Mouse (Mus musculus) left cerebral cortex, adult 18-20 months (tissue): ENCODE data around the gene Sec14l3. TPM values are rescaled to one million over a fixed set of nuclear protein-coding genes. Genes with fewer than 3 reads are reported as not detected.
A peak's percentile ranks its signal among the peaks of the same experiment; 100 is the strongest.
"Not testable (repeated sequence)": the region's sequence is repeated elsewhere in the genome, so short reads cannot be mapped to it uniquely, and the experiment has no call there.

ENCODE experiments used
- DNase-seq, 2 experiments: peaks; one replicate each; pipeline ENCODE4 v3.0.0; 2021 to 2022; ENCODE audit warnings: low spot score in 2 of 2, mixed read lengths in 1 of 2
- total RNA-seq, 2 experiments: library from RNA; stranded (reverse); gene quantifications; 2 replicates each; pipeline ENCODE4 v1.2.3; 2021

Sec14l3 gene
- total RNA-seq, 2 experiments from 2014 or later: 1.8 to 2.2 TPM

DNA sequence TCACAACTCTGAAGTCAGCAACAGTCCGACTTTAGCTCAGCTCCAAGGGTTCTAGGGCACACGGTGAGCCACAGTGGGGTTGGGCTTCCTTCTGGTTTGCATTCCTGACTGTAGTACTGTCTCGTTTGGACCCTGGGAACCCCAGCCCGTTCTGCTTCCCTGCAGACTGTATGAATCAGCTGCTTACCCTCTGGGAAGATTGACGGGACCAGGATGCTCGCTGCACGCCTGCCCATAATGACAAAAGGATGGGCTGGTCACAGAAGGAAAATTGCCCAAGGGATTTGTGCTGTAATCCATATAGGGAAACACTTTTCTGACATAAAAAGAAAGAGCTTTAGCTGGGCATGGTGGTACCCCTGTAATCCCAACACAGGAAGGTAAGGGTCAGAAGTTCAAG, 34.2 kb downstream of the Sec14l3 start:
- DNase-seq: no peak

GRCm38 (mm10) chr11:4099447-4099846, 34.8 kb downstream of the Sec14l3 start:
- no peak for DNase-seq

DNA sequence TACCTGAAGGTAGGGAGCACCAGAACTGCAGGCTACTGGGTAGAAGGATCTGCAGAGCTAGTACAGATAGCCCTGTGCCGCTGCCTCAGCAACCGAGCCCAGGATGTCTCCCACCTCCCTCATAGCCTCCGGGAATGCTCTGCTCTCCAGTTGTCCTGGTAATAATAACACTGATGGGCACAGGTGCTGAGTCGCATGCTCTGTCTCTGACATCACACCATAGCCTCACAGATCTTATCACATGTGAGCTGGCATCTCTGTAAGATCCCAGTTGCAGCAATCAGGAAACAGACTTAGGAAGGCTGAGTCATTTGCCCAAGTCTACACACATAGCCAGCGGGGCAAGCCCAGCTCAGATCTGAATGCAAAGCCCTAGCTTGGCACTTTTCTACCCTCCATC, 37.2 kb downstream of the Sec14l3 start:
- no peak for DNase-seq

- no peak for DNase-seq
Measured at GRCm38 (mm10) chr11:4103522-4103921, 38.9 kb downstream of the Sec14l3 start.

GRCm38 (mm10) chr11:4104989-4105388, 40.3 kb downstream of the Sec14l3 start:
- no peak for DNase-seq

DNA sequence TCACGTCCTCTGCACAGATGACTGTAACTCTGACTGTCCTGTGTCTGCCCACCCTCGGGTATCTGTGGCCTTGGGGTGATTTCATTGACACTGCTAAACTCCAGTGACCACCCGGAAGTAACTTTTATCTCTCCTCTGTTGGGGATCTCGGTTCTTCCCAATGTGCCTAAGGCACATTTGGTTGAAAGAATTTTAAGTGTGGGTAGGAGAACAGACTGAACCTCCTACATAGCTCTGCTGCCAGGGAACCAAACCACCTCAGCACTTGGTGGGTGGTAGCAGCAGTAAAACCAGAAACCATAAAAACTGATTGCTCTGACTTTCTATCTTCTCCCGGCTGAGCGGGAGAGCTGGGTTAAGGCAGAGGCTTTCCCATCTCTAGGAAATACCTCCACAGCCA, 40.8 kb downstream of the Sec14l3 start:
- DNase-seq: peak; percentile 51 to 61

DNA sequence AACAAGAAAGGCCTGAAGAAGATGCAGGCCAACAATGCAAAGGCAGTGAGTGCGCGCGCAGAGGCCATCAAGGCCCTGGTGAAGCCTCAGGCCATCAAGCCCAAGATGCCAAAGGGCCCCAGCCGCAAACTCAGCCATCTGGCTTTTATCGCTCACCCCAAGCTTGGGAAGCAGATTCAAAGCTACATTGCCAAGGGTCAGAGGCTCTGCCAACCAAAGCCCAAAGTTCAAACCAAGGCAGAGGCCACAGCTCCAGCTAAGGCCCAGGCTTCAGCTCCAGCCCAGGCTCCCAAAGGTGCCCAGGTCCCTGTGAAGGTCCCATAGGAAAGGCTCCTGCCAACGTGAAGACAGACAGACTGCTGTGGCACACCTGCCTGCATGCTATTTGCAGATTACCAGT, 43.3 kb downstream of the Sec14l3 start:
- DNase-seq: not testable (repeated sequence)

DNA sequence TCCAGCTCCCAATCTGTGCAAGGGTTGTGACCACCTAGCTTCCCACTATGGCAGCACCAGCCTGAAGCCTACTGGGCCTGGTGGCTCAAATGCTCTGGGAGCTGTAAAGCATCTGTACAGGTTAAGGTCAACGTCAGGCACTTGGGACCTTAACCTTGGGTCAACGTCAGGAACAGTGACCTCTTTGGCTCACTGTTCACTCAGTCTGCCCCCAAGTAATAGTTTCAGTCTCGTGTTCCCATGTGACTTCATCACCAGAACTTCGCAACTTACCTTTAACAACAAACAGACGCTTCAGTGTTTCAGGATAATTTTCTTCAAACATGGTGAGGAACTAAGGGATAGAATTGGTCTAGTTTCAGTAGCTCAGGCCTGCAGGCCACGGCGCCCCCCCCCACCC, 44.0 kb downstream of the Sec14l3 start:
- DNase-seq: no peak

DNA sequence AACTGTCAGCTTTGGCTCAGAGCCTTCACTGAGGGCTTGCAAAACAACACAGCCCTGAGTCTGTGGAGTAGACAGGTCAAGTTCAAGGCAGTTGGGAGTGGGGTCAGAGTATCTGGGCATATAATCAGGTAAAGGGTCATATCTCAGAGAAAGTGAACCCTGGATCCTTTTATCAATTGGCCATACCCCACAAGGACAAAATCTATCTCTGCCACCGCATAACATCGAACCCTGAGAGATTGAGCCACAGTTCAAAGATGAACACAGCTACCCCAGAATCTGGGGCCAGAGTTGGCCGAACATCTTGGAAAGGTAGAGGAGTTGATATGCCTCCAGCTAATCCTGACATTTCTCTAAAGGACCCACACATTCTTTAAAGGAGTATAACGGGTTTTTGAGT, 47.4 kb downstream of the Sec14l3 start:
- DNase-seq: no peak

GRCm38 (mm10) chr11:4112861-4113260, 48.2 kb downstream of the Sec14l3 start:
- no peak for DNase-seq

DNA sequence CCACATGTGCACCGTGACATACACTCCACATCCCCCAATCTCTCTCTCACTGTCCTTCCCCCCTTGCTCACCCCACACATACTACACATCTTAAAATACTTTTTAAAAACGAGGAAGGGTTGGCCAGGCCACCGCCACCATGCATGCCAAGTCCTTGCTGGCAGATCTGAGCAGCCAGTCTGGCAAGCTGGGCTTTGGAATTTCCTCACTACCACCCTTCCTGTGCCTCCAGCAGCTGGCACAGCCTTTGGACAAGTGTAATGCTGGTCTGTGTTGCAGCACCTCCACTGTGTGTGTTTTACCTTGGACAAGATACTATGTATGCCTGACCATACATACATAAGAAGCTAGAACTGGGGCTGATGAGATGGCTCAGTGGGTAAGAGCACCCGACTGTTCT, 48.9 kb downstream of the Sec14l3 start:
- DNase-seq: no peak

DNA sequence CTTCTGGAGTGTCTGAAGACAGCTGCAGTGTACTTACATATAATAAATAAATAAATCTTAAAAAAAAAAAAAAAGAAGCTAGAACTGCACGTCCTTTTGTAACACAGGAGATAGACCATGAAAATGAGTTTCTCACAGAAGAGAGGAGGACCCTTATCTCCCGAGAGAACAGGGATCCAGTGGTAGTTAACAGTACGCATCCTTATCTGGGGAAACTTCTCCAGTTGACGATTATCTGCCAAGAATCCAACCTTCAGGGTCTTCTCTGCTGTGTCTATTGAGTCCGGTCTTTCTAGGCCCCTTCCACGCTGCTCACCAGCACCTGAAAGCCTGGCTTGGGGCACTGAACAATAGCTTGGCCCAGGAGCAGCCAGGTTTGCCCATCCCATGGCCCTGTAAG, 49.3 kb downstream of the Sec14l3 start:
- no peak for DNase-seq

- not testable (repeated sequence) for DNase-seq
Measured at GRCm38 (mm10) chr11:4114541-4114940, 49.9 kb downstream of the Sec14l3 start.

- DNase-seq: peak in 1 of 2 experiments; percentile 49
Measured at GRCm38 (mm10) chr11:4115407-4115806, 50.8 kb downstream of the Sec14l3 start.

- peak; percentile 72 to 74 for DNase-seq
Measured at GRCm38 (mm10) chr11:4116458-4117141, 52.0 kb downstream of the Sec14l3 start.

DNA sequence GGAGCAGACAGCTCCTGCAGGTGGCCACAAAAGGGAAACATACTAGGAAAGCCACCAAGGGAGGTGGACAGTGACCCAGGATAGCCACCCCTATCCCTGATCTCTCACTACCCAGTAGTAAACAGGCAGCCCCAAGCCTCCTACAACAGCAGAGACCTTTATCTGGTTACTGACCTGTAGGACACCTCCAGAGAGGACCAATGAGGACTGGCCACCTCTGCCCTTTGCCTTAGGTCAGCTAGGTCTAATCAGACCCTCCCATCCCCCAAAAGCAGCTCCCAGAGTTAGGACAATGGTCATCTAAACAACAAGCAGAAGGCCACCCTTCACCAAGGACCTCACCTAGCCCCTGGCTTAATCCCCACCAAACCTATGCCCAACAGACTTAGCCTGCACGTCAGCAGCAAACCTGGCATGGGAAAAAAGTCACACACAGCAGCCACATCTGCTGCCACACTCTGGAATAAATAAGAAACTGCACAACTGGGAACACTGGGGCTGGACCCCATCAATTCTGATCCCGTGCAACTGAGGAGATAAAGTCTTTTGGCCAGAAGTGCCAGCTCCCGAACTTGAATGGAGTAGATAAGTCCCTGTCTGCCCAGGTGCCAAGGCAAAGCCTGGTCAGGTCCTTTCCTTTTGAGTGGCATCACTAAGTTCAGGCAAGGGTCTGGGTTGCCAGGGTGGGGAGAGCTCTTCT, 52.9 kb downstream of the Sec14l3 start:
- DNase-seq: no peak

DNA sequence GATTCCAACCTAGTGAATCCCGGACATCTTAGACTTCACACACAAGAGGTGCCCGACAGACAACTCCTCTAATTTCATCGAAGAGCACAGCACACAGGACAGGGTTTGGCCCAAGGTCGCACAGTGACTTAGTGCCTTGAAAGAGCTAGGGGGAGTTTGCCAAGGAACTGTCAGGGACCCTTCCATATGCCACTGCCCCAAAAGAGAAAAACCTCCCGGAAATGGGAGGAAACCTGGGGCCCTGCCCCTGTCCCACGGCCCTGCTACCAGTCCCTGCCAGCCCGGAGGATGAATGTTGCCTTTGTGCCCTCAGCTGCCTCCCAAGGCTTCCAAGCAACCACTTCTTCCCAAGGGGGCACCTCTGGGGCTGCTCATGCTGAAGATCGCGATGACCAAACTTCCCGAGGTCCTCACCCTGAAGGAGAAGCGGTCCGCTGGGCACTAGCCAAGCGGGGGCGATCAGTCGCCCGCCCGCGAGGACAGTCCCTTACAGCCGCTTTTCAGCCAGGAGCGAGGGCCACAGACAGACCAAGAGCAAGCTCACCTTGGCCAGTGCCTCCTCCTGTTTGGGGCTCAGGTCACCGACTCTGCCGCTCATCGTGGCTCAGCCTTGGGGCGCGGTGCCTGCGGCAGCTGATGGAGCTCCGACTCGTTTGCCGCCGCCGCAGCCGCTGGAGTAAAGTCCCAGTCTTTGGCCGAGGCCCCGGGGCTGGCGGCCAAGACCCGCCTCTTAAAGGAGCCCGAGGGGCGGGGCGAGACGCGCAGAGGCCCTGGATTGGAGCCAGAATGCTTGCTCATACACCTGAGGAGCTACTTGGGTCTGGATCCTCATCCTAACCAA, 53.7 kb downstream of the Sec14l3 start:
- DNase-seq: peak; percentile 78 to 83

GRCm38 (mm10) chr11:4119635-4120034, 55.0 kb downstream of the Sec14l3 start:
- no peak for DNase-seq

DNA sequence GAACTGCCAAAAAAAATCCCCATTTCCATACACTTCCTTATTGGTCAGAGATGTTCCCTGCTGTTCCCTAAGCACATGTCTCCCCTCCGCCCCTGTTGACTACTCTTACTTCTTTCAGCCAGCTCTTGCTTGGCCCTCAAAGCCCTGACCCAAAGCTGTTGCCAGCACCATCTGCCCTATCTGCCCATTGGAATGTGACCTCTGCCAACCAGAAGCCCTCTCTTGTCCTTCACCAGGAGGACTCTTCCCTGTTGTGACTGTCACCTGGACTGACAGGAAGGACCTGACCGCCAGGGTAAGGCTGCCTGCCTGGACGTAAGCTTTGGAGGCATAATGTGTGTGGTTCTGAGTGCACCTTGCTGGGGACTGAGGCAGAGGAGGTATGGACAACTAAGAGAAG, 57.0 kb downstream of the Sec14l3 start:
- no peak for DNase-seq

DNA sequence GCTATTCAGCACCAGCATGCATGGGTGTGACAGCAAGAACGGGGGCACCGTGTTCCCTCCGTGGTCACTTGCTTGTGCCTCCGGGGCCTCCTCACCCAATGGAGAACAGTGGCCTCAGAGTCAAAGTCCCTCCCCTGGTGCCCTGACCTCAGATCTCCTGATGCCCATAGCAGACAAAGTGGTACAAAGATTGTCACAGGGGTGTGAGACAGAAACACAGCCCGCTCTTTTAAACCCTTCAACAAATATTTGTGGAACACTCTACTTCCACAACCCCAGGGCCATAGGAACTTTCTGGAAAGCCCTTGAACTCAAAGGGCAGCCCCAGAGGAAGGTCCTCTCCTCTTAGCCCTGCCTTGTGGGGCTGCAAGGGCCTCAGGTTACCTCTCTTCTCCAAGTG, 57.6 kb downstream of the Sec14l3 start:
- no peak for DNase-seq

GRCm38 (mm10) chr11:4122742-4123579, 58.3 kb downstream of the Sec14l3 start, which contains the start of gene Sec14l2:
Gene Sec14l2, minus strand, starts transcription at chr11:4123415.
- no peak for DNase-seq
